Mouse (Mus musculus) brain, embryonic 18.5 days (tissue): ENCODE measurements around the gene Pear1.

Experiments used
- DNase-seq: peaks from one replicate; pipeline ENCODE4 v3.0.0-alpha.2; 2012; ENCODE audit warnings: low read depth, low spot score

Pear1 gene

GRCm38 (mm10) chr3:87765631-87766283, 58.3 kb downstream of the Pear1 start:
- no peak for DNase-seq

GRCm38 (mm10) chr3:87765091-87765490, 59.0 kb downstream of the Pear1 start:
- no peak for DNase-seq

- DNase-seq: no peak
These were observed 59.6 kb downstream of the Pear1 start for GRCm38 (mm10) chr3:87764506-87764905.

GRCm38 (mm10) chr3:87763683-87764289, 60.3 kb downstream of the Pear1 start:
- no peak for DNase-seq

- no peak for DNase-seq
These were observed 60.9 kb downstream of the Pear1 start for GRCm38 (mm10) chr3:87763202-87763601.

- no peak for DNase-seq
These were observed 62.4 kb downstream of the Pear1 start for GRCm38 (mm10) chr3:87761408-87762375.

- no peak for DNase-seq
These were observed 65.5 kb downstream of the Pear1 start for GRCm38 (mm10) chr3:87758641-87759040.

- no peak for DNase-seq
These were observed 67.6 kb downstream of the Pear1 start for GRCm38 (mm10) chr3:87756488-87756887.

- peak; percentile 26 for DNase-seq
These were observed 68.1 kb downstream of the Pear1 start for GRCm38 (mm10) chr3:87755964-87756363.

- no peak for DNase-seq
These were observed 70.3 kb downstream of the Pear1 start for GRCm38 (mm10) chr3:87753829-87754228.

- DNase-seq: no peak
These were observed 71.5 kb downstream of the Pear1 start for GRCm38 (mm10) chr3:87752567-87752966.

- DNase-seq: no peak
These were observed 74.1 kb downstream of the Pear1 start for GRCm38 (mm10) chr3:87749977-87750376.

- no peak for DNase-seq
These were observed 75.1 kb downstream of the Pear1 start for GRCm38 (mm10) chr3:87749036-87749435.

- no peak for DNase-seq
These were observed 75.7 kb downstream of the Pear1 start, which contains the start of gene Lrrc71 for GRCm38 (mm10) chr3:87748431-87748830. Lrrc71 (minus strand) TSS chr3:87748625.

- DNase-seq: no peak
These were observed 79.0 kb downstream of the Pear1 start for GRCm38 (mm10) chr3:87745036-87745659.

GRCm38 (mm10) chr3:87743927-87744326, 80.2 kb downstream of the Pear1 start:
- no peak for DNase-seq

GRCm38 (mm10) chr3:87742735-87743134, 81.4 kb downstream of the Pear1 start:
- DNase-seq: no peak

GRCm38 (mm10) chr3:87742013-87742412, 82.1 kb downstream of the Pear1 start:
- no peak for DNase-seq

GRCm38 (mm10) chr3:87738906-87739305, 85.2 kb downstream of the Pear1 start:
- DNase-seq: no peak

- no peak for DNase-seq
These were observed 88.8 kb downstream of the Pear1 start for GRCm38 (mm10) chr3:87735335-87735734.

GRCm38 (mm10) chr3:87733984-87734761, 89.9 kb downstream of the Pear1 start:
- no peak for DNase-seq
